Mouse (Mus musculus): Measurements from ENCODE around the gene Gm49355. TPM values are rescaled to one million over a fixed set of nuclear protein-coding genes. Genes with fewer than 3 reads are reported as not detected.
A peak's percentile ranks its signal among the peaks of the same experiment; 100 is the strongest.

Gm49355 gene
- polyA plus RNA-seq, 1 experiment from 2014 or later: 0.17 TPM

GRCm38 (mm10) chr14:12341075-12341788, 57.5 kb downstream of the Gm49355 start:
- peak overlapping the region; percentile 24 for H3K4me3 ChIP-seq (ENCODE audit: low read length)
- ATAC-seq (replicated peaks; ENCODE audit: extremely low read depth, insufficient read depth, low FRiP score): no peak; the same call in 1 of the 2 replicates
- under 1% methylated on average over 42 of the region's 42 CpGs for WGBS

GRCm38 (mm10) chr14:12341789-12342457, 58.1 kb downstream of the Gm49355 start:
- Histone ChIP-seq H3K4me2 (ENCODE audit: low read depth, low read length) (no peak overlapping the region), H3K4me1 (ENCODE audit: control insufficient read depth, insufficient read depth, low read length) (peaks cover 11% of the 10 kb centered on the region), H3K36me3 (ENCODE audit: control insufficient read depth, insufficient read depth) (no peaks in the 10 kb centered on the region), H3K9me3 (replicated peaks; ENCODE audit: control insufficient read depth, low read length) (no peaks in the 10 kb centered on the region), H3K4me3 (ENCODE audit: low read length) (no peak overlapping the region), H3K9ac (ENCODE audit: low read length) (no peak overlapping the region), H3K27ac (ENCODE audit: low read length) (no peak overlapping the region), H3K27me3 (ENCODE audit: control insufficient read depth, insufficient read depth, low read length) (peaks cover 97% of the 10 kb centered on the region)
- ATAC-seq (replicated peaks; ENCODE audit: extremely low read depth, insufficient read depth, low FRiP score): no peak
- WGBS: 5% methylated on average over 24 of the region's 24 CpGs

More at GRCm38 (mm10) chr14:12341075-12341788, 57.5 kb downstream of the Gm49355 start:
- H3K4me1 ChIP-seq (ENCODE audit: control insufficient read depth, insufficient read depth, low read length): peaks cover 11% of the 10 kb centered on the region
- H3K4me2 ChIP-seq (ENCODE audit: low read depth, low read length): peak overlapping the region; percentile 29
- H3K27me3 ChIP-seq (ENCODE audit: control insufficient read depth, insufficient read depth, low read length): peaks cover 96% of the 10 kb centered on the region
- H3K36me3 ChIP-seq (ENCODE audit: control insufficient read depth, insufficient read depth): no peaks in the 10 kb centered on the region
- no peak overlapping the region for H3K9ac ChIP-seq (ENCODE audit: low read length)
- no peaks in the 10 kb centered on the region for H3K9me3 ChIP-seq (replicated peaks; ENCODE audit: control insufficient read depth, low read length)
- H3K27ac ChIP-seq (ENCODE audit: low read length): no peak overlapping the region

GRCm38 (mm10) chr14:12342458-12343131, 58.8 kb downstream of the Gm49355 start:
- H3K9ac ChIP-seq (ENCODE audit: low read length): no peak overlapping the region
- H3K27ac ChIP-seq (ENCODE audit: low read length): no peak overlapping the region
- peaks cover 11% of the 10 kb centered on the region for H3K4me1 ChIP-seq (ENCODE audit: control insufficient read depth, insufficient read depth, low read length)
- H3K4me3 ChIP-seq (ENCODE audit: low read length): no peak overlapping the region
- peaks cover 97% of the 10 kb centered on the region for H3K27me3 ChIP-seq (ENCODE audit: control insufficient read depth, insufficient read depth, low read length)
- H3K36me3 ChIP-seq (ENCODE audit: control insufficient read depth, insufficient read depth): no peaks in the 10 kb centered on the region
- no peaks in the 10 kb centered on the region for H3K9me3 ChIP-seq (replicated peaks; ENCODE audit: control insufficient read depth, low read length)
- 3% methylated on average over 23 of the region's 23 CpGs for WGBS
- ATAC-seq (replicated peaks; ENCODE audit: extremely low read depth, insufficient read depth, low FRiP score): no peak
- no peak overlapping the region for H3K4me2 ChIP-seq (ENCODE audit: low read depth, low read length)

GRCm38 (mm10) chr14:12343451-12343941, 59.7 kb downstream of the Gm49355 start:
- no peak overlapping the region for H3K4me2 ChIP-seq (ENCODE audit: low read depth, low read length)
- H3K27ac ChIP-seq (ENCODE audit: low read length): no peak overlapping the region
- peaks cover 97% of the 10 kb centered on the region for H3K27me3 ChIP-seq (ENCODE audit: control insufficient read depth, insufficient read depth, low read length)
- no peaks in the 10 kb centered on the region for H3K36me3 ChIP-seq (ENCODE audit: control insufficient read depth, insufficient read depth)
- no peak overlapping the region for H3K9ac ChIP-seq (ENCODE audit: low read length)
- no peak overlapping the region for H3K4me3 ChIP-seq (ENCODE audit: low read length)
- no peaks in the 10 kb centered on the region for H3K9me3 ChIP-seq (replicated peaks; ENCODE audit: control insufficient read depth, low read length)
- peaks cover 11% of the 10 kb centered on the region for H3K4me1 ChIP-seq (ENCODE audit: control insufficient read depth, insufficient read depth, low read length)
- 3% methylated on average over 20 of the region's 20 CpGs for WGBS
- no peak for ATAC-seq (replicated peaks; ENCODE audit: extremely low read depth, insufficient read depth, low FRiP score)

- WGBS: 4% methylated on average over 24 of the region's 24 CpGs
- Histone ChIP-seq H3K4me2 (ENCODE audit: low read depth, low read length) (peak overlapping the region; percentile 50; the same call in 1 of the 2 replicates), H3K4me3 (ENCODE audit: low read length) (peak overlapping the region; percentile 38), H3K9ac (ENCODE audit: low read length) (no peak overlapping the region), H3K4me1 (ENCODE audit: control insufficient read depth, insufficient read depth, low read length) (peaks cover 11% of the 10 kb centered on the region), H3K27ac (ENCODE audit: low read length) (no peak overlapping the region), H3K9me3 (replicated peaks; ENCODE audit: control insufficient read depth, low read length) (no peaks in the 10 kb centered on the region), H3K27me3 (ENCODE audit: control insufficient read depth, insufficient read depth, low read length) (peaks cover 99% of the 10 kb centered on the region), H3K36me3 (ENCODE audit: control insufficient read depth, insufficient read depth) (no peaks in the 10 kb centered on the region)
- ATAC-seq (replicated peaks; ENCODE audit: extremely low read depth, insufficient read depth, low FRiP score): no peak
Measured at GRCm38 (mm10) chr14:12344061-12344745, 60.4 kb downstream of the Gm49355 start.

GRCm38 (mm10) chr14:12344746-12345240, 61.0 kb downstream of the Gm49355 start:
- H3K4me3 ChIP-seq (ENCODE audit: low read length): peak overlapping the region; percentile 38
- 1% methylated on average over 39 of the region's 39 CpGs for WGBS

GRCm38 (mm10) chr14:12345241-12345921, 61.6 kb downstream of the Gm49355 start:
- ATAC-seq (replicated peaks; ENCODE audit: extremely low read depth, insufficient read depth, low FRiP score): no peak
- Histone ChIP-seq H3K9me3 (replicated peaks; ENCODE audit: control insufficient read depth, low read length) (no peaks in the 10 kb centered on the region), H3K27me3 (ENCODE audit: control insufficient read depth, insufficient read depth, low read length) (peaks cover 100% of the 10 kb centered on the region), H3K27ac (ENCODE audit: low read length) (no peak overlapping the region), H3K4me3 (ENCODE audit: low read length) (peak overlapping the region; percentile 38), H3K9ac (ENCODE audit: low read length) (no peak overlapping the region), H3K4me2 (ENCODE audit: low read depth, low read length) (peak overlapping the region; percentile 50), H3K4me1 (ENCODE audit: control insufficient read depth, insufficient read depth, low read length) (peaks cover 7% of the 10 kb centered on the region), H3K36me3 (ENCODE audit: control insufficient read depth, insufficient read depth) (no peaks in the 10 kb centered on the region)
- 2% methylated on average over 40 of the region's 40 CpGs for WGBS

More at GRCm38 (mm10) chr14:12344746-12345240, 61.0 kb downstream of the Gm49355 start:
- Histone ChIP-seq H3K4me1 (ENCODE audit: control insufficient read depth, insufficient read depth, low read length) (peaks cover 11% of the 10 kb centered on the region), H3K4me2 (ENCODE audit: low read depth, low read length) (peak overlapping the region; percentile 50), H3K27ac (ENCODE audit: low read length) (no peak overlapping the region), H3K9ac (ENCODE audit: low read length) (no peak overlapping the region), H3K27me3 (ENCODE audit: control insufficient read depth, insufficient read depth, low read length) (peaks cover 99% of the 10 kb centered on the region), H3K36me3 (ENCODE audit: control insufficient read depth, insufficient read depth) (no peaks in the 10 kb centered on the region), H3K9me3 (replicated peaks; ENCODE audit: control insufficient read depth, low read length) (no peaks in the 10 kb centered on the region)
- no peak for ATAC-seq (replicated peaks; ENCODE audit: extremely low read depth, insufficient read depth, low FRiP score)
